Mouse (Mus musculus) CD4-positive, CD25-positive, alpha-beta regulatory T cell, adult 9 weeks (primary cell): ENCODE results near the gene Psmb2. TPM values are rescaled to one million over a fixed set of nuclear protein-coding genes. Genes with fewer than 3 reads are reported as not detected.

Experiments used
- polyA plus RNA-seq: library from polyadenylated mRNA; unstranded; fragments of 100-300 nt; shearing (Covaris generic); gene quantifications from one replicate; pipeline ENCODE4 v1.2.1, GENCODE M21; 2017

Gene Psmb2
- polyA plus RNA-seq: 347 TPM

GRCm38 (mm10) chr4:126677054-126678003 is at the start of gene Psmb2:
Gene Psmb2, plus strand, starts transcription at chr4:126677630.

GRCm38 (mm10) chr4:126736001-126736414 is 58.6 kb downstream of the Psmb2 start, which contains the start of gene Tfap2e:
Gene Tfap2e, minus strand, starts transcription at chr4:126736240.

GRCm38 (mm10) chr4:126753268-126754230 is 76.1 kb downstream of the Psmb2 start, which contains the start of the genes Ncdn and AU040320:
Gene Ncdn, minus strand, starts transcription at chr4:126753438.
Gene AU040320, plus strand, starts transcription at chr4:126753544.

Other genes starting within 250 kb of the Psmb2 start
- 29.9 TPM for gene Ago3, start 248.1 kb upstream of the Psmb2 start, polyA plus RNA-seq
- gene Ago1, start 209.0 kb upstream of the Psmb2 start, polyA plus RNA-seq: 4.7 TPM
- not detected for gene Ago4, start 144.2 kb upstream of the Psmb2 start, polyA plus RNA-seq
- gene Clspn, start 120.7 kb upstream of the Psmb2 start, polyA plus RNA-seq: 2.3 TPM
- gene 5730409E04Rik, start 67.8 kb upstream of the Psmb2 start, polyA plus RNA-seq: 0.22 TPM
- gene Tfap2e, start 58.6 kb downstream of the Psmb2 start, polyA plus RNA-seq: not detected
- gene Ncdn, start 75.8 kb downstream of the Psmb2 start, polyA plus RNA-seq: 61.2 TPM
- 58.6 TPM for gene AU040320, start 75.9 kb downstream of the Psmb2 start, polyA plus RNA-seq